Mouse (Mus musculus) cerebellum, adult 2 months (tissue): Measurements from ENCODE around the gene Spdya. TPM values are rescaled to one million over a fixed set of nuclear protein-coding genes. Genes with fewer than 3 reads are reported as not detected.
"Not testable (repeated sequence)": the region's sequence is repeated elsewhere in the genome, so short reads cannot be mapped to it uniquely, and the experiment has no call there.

Source experiments
- DNase-seq, 2 experiments: peaks; one replicate each; pipeline ENCODE4 v3.0.0; 2021
- H3K27ac ChIP-seq: fragments of 200-500 bp; 2 replicates; pipeline ENCODE4 v1.5.1; 2012; ENCODE audit warnings: low read length, control low read depth, inconsistent platforms; ENCODE audit not compliant: insufficient read depth
- H3K27me3 ChIP-seq: fragments of 200-500 bp; 2 replicates; pipeline ENCODE4 v1.6.1; 2012; ENCODE audit warnings: inconsistent platforms, mild to moderate bottlenecking, low read length, moderate library complexity; ENCODE audit not compliant: control insufficient read depth, insufficient read depth
- H3K4me1 ChIP-seq: fragments of 200-500 bp; 2 replicates; pipeline ENCODE4 v1.6.1; 2011; ENCODE audit warnings: low read length; ENCODE audit not compliant: control insufficient read depth, insufficient read depth
- H3K4me3 ChIP-seq: fragments of 200-500 bp; replicated peaks from 2 replicates; pipeline ENCODE3; 2011; ENCODE audit warnings: mild to moderate bottlenecking, low read depth, low read length, control low read depth; ENCODE audit not compliant: insufficient read depth
- CTCF ChIP-seq: fragments of 200-500 bp; IDR thresholded peaks from 2 replicates; pipeline ENCODE4 v1.5.1; 2011; ENCODE audit warnings: low read depth, mild to moderate bottlenecking, control low read depth, low read length, moderate library complexity, borderline replicate concordance; ENCODE audit not compliant: insufficient read depth
- POLR2A ChIP-seq: fragments of 200-500 bp; IDR thresholded peaks from 2 replicates; pipeline ENCODE4 v1.6.1; 2011; ENCODE audit warnings: low read length, control low read depth, borderline replicate concordance; ENCODE audit not compliant: insufficient read depth
- WGBS: fragments of 180-500 bp; shearing (Covaris S2); methylation state at CpG from one replicate; pipeline ENCODE4 v1.1.7; 2018; 5-methylcytosine and 5-hydroxymethylcytosine counted together
- polyA plus RNA-seq: library from polyadenylated mRNA; depleted of rRNA; stranded (reverse); fragments of >200 nt; gene quantifications from 2 replicates; pipeline ENCODE4 v1.2.3, GENCODE M21; 2012; rRNA removed

The Spdya gene
- polyA plus RNA-seq = 1.5 and 1.8 TPM in 2 replicates

GRCm38 (mm10) chr17:71551757-71552451 is at the start of gene Spdya:
Gene Spdya (plus strand): TSS chr17:71552061.
- Histone ChIP-seq H3K4me1 (no peaks in the 10 kb centered on the region), H3K27me3 (no peaks in the 10 kb centered on the region), H3K4me3 (peak within 1 kb of the TSS; percentile 66), H3K27ac (peak within 1 kb of the TSS; percentile 63; the same call in 1 of the 2 replicates)
- DNase-seq = peak; percentile 92
- TF ChIP-seq CTCF = no peak
- peak; percentile 57; the same call in 1 of the 2 replicates for TF ChIP-seq POLR2A
- under 1% methylated on average over 78 of the region's 78 CpGs for WGBS

GRCm38 (mm10) chr17:71506832-71507231 is 45.0 kb upstream of the Spdya start:
- WGBS = 88% methylated on average over 8 of the region's 8 CpGs
- Histone ChIP-seq H3K27me3 (no peaks in the 10 kb centered on the region), H3K4me1 (no peaks in the 10 kb centered on the region), H3K4me3 (no peak overlapping the region), H3K27ac (no peak overlapping the region)
- TF ChIP-seq CTCF (no peak), POLR2A (no peak)
- no peak for DNase-seq

GRCm38 (mm10) chr17:71510297-71510696 is 41.6 kb upstream of the Spdya start:
- Histone ChIP-seq H3K4me3 (no peak overlapping the region), H3K4me1 (no peaks in the 10 kb centered on the region), H3K27ac (no peak overlapping the region), H3K27me3 (no peaks in the 10 kb centered on the region)
- WGBS = 98% methylated on average over 11 of the region's 11 CpGs
- TF ChIP-seq CTCF = no peak
- TF ChIP-seq POLR2A = no peak
- DNase-seq = no peak

DNA sequence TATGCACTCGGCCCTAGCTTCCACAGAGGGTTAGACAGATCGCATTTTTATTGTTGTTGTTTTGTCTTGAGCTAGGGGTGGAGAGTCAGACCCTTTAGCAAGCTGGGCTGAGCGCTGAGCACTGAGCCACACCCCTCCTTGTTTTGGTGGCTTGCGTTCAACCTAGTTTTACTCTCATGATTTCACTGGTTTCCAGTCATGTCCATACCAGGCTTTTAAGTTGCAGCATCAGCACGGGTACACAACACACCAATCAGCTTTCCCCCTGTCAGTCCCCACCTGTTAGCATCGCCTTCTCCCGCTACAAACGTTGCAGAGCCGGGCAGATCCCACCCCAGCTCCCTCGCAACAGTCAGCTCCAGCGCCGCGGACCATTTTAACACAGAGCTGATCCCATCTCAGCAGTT is 25.6 kb upstream of the Spdya start:
- WGBS = under 1% methylated on average over 13 of the region's 13 CpGs
- Histone ChIP-seq H3K27ac (no peak overlapping the region), H3K27me3 (no peaks in the 10 kb centered on the region), H3K4me1 (0 out of 2 replicates have a peak, but pooled peaks cover 2% of the 10 kb centered on the region), H3K4me3 (peak overlapping the region; percentile 39)
- no peak for DNase-seq
- TF ChIP-seq POLR2A = no peak
- no peak for TF ChIP-seq CTCF

GRCm38 (mm10) chr17:71526711-71527564 is 24.9 kb upstream of the Spdya start, which contains the start of gene Ndc80:
Gene Ndc80 (minus strand): TSS chr17:71526857.
- Histone ChIP-seq H3K27ac (peak within 1 kb of the TSS; percentile 52), H3K4me3 (peak within 1 kb of the TSS; percentile 48), H3K4me1 (0 out of 2 replicates have a peak, but pooled peaks cover 2% of the 10 kb centered on the region), H3K27me3 (no peaks in the 10 kb centered on the region)
- under 1% methylated on average over 66 of the region's 66 CpGs for WGBS
- DNase-seq = peak; percentile 94 to 97
- TF ChIP-seq CTCF (peak; percentile 16; the same call in 1 of the 2 replicates), POLR2A (peak; percentile 51; the same call in 1 of the 2 replicates)

DNA sequence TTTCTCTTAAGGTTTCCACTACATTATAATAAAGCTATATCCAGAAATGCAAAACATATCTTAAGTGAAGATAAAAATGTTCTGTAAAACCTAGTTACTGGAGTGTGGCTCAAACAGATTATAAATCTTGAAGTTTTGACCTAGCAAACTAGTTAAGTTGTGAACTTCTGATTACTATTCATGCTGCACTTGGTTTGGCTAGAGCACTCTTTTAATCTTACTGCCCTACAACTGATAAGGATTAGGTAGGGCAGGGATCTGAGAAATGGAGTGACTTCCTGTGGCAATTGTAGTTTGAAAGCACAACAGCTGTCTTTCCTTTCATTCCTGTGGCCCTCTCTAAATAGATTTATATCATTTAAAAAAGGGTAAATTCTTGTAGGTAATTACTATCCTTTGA is 23.8 kb upstream of the Spdya start:
- no peak overlapping the region for H3K27ac ChIP-seq
- DNase-seq = no peak
- H3K27me3 ChIP-seq = no peaks in the 10 kb centered on the region
- H3K4me3 ChIP-seq = no peak overlapping the region
- TF ChIP-seq POLR2A (no peak), CTCF (no peak)
- 0 out of 2 replicates have a peak, but pooled peaks cover 2% of the 10 kb centered on the region for H3K4me1 ChIP-seq

- DNase-seq, H3K27ac ChIP-seq, H3K4me1 ChIP-seq, H3K4me3 ChIP-seq, H3K27me3 ChIP-seq: not testable (repeated sequence)
- WGBS = 55% methylated on average over 1 of the region's 1 CpGs
Observed at GRCm38 (mm10) chr17:71535595-71535994, 16.3 kb upstream of the Spdya start.

- Histone ChIP-seq H3K4me1 (no peaks in the 10 kb centered on the region), H3K27ac (no peak overlapping the region), H3K4me3 (no peak overlapping the region), H3K27me3 (no peaks in the 10 kb centered on the region)
- DNase-seq = no peak
- WGBS = 82% methylated on average over 3 of the region's 3 CpGs
- TF ChIP-seq CTCF (no peak), POLR2A (no peak)
Observed at GRCm38 (mm10) chr17:71537164-71537563, 14.7 kb upstream of the Spdya start.
